Mouse (Mus musculus): ENCODE measurements around the gene 2310022B05Rik. TPM values are rescaled to one million over a fixed set of nuclear protein-coding genes. Genes with fewer than 3 reads are reported as not detected.

Gene 2310022B05Rik
- polyA plus RNA-seq, 1 experiment: 9.3 TPM

DNA sequence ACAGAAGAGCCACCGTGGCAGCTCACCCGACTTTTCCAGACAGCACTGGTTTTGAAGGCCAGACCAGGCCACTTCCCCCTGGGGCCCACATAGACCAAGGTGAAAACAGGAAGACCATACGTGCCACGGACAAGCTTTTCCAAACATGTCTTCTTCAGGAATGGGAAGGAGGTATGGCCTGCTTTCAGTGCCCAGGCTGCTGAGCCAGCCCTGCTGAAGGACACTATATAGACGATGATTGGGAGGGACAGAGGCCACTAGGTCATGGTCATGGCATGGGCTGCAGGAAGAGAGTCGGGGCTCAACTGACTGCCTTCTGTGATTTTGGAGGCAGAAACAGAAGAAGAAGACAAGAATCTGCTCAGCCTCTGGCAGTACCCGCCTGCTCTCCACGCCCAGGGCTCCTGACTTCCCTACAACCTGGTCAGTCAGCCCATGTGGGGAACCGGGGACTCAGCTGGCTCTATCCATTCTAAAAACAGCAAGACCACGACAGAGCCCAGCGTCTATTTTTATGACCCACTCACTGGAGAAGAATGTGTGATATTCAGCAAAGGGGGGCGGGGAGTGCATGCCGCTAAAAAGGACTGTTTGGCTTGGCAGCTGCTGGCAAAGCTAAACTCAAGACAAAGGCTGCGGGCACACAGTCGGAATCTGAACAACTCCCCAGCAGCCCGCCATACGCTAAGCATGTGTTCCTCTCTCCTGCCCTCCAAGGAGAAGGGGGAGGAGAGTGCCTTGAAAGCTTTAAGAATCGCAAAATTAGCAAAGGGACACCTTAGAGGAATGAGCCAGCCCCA lies 19.4 kb downstream of the 2310022B05Rik start:
- Histone ChIP-seq H3K27ac (ENCODE audit: insufficient read depth, low read depth, low read length) (no peak overlapping the region), H3K4me3 (ENCODE audit: insufficient read depth, low read length) (no peak overlapping the region), H3K4me1 (ENCODE audit: control insufficient read depth, insufficient read depth, low read length) (peaks cover 2% of the 10 kb centered on the region; the same call in 1 of the 2 replicates)
- no peak for TF ChIP-seq POLR2A (IDR thresholded peaks at IDR 0.05; ENCODE audit: borderline replicate concordance, low read depth, low read length)

DNA sequence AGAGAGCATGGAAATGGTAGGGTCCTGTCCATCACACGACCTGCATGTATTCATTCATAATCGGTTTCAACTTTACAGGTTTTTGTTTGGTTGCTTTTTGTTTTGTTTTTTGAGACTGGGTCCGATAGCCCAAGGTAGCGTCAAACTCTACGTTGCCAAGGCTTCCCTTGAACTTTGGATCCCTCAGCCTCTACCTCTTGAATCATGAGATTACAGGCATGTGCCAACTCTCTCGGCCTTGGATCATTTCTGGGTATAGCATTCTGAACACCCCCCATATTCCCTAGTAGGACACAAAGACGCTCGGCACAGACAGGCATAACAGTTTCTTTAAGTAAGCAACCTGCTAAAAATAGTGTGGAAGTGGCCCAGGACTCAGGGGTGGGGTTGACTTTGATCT lies 21.6 kb downstream of the 2310022B05Rik start:
- Histone ChIP-seq H3K4me1 (ENCODE audit: control insufficient read depth, insufficient read depth, low read length) (peaks cover 2% of the 10 kb centered on the region; the same call in 1 of the 2 replicates), H3K27ac (ENCODE audit: insufficient read depth, low read depth, low read length) (no peak overlapping the region), H3K4me3 (ENCODE audit: insufficient read depth, low read length) (no peak overlapping the region)
- TF ChIP-seq POLR2A (IDR thresholded peaks at IDR 0.05; ENCODE audit: borderline replicate concordance, low read depth, low read length) (no peak), CTCF (IDR thresholded peaks at IDR 0.05; ENCODE audit: low read depth, low read length) (no peak)

GRCm38 (mm10) chr8:124635247-124635502 lies 28.0 kb downstream of the 2310022B05Rik start:
- peaks cover 11% of the 10 kb centered on the region for H3K4me1 ChIP-seq (ENCODE audit: control insufficient read depth, insufficient read depth, low read length)
- no peak for TF ChIP-seq POLR2A (IDR thresholded peaks at IDR 0.05; ENCODE audit: borderline replicate concordance, low read depth, low read length)
- no peak overlapping the region for H3K27ac ChIP-seq (ENCODE audit: insufficient read depth, low read depth, low read length)
- no peak overlapping the region for H3K4me3 ChIP-seq (ENCODE audit: insufficient read depth, low read length)

- Histone ChIP-seq H3K4me3 (ENCODE audit: insufficient read depth, low read length) (no peak overlapping the region), H3K27ac (ENCODE audit: insufficient read depth, low read depth, low read length) (no peak overlapping the region), H3K4me1 (ENCODE audit: control insufficient read depth, insufficient read depth, low read length) (peaks cover 11% of the 10 kb centered on the region)
- TF ChIP-seq CTCF (IDR thresholded peaks at IDR 0.05; ENCODE audit: low read depth, low read length) (no peak), POLR2A (IDR thresholded peaks at IDR 0.05; ENCODE audit: borderline replicate concordance, low read depth, low read length) (no peak)
Measured at GRCm38 (mm10) chr8:124634411-124635246, 28.5 kb downstream of the 2310022B05Rik start.

DNA sequence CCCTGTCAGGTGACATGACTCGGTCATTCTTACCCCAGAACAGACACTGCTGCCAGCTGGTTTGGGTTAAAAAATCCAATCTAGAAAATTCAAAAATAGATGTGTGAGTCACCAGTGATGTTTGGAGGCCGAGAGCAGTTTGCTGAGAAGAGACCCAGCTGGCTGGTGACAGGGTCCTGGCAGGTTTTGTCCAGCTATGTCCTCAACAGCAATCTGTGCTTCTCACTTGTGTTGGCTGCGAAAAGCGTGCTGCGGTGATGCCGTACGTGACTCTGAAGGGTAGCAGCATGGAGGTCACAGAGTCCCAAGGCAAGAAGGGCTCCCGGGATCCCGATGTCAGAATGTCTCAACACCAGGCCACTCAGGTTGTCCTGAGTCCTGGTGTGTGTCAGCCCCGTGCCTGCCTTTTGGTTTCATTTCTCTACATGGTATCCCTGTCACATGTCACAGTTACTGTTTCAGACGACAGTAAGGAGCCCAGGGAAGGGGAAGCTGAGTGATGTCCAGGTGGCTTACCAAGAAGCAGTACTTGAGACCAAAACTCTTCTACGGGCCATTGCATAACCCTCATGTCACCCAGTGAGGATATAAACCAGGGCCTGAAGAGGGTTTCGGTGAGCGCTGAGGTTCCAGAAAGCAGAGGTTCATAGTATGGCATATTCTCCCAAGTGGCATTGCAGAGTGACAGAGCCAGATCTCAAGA lies 30.0 kb downstream of the 2310022B05Rik start:
- TF ChIP-seq POLR2A (IDR thresholded peaks at IDR 0.05; ENCODE audit: borderline replicate concordance, low read depth, low read length) (no peak), CTCF (IDR thresholded peaks at IDR 0.05; ENCODE audit: low read depth, low read length) (no peak)
- Histone ChIP-seq H3K4me3 (ENCODE audit: insufficient read depth, low read length) (no peak overlapping the region), H3K4me1 (ENCODE audit: control insufficient read depth, insufficient read depth, low read length) (peaks cover 11% of the 10 kb centered on the region), H3K27ac (ENCODE audit: insufficient read depth, low read depth, low read length) (0 out of 2 replicates have a peak overlapping the region, but pooled peaks have one; percentile 0)

DNA sequence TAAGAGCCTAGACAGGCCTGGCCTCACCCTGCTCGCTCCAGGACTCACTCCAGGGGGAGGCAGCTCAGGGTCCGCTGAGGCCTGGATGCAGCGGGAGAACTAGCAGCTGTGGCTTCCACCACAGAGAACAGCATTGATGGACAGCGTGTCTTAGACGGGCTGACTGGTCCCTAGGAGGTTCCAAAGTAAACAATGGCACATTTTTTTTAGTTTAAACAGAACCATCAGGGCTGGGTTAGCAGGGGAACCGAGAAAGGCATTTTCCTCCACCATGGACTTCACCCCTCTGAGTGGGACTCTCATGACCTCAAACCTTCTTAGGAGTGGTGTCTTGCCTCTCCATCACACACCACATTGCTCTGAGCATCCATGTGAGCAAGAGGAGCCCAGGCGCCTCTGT lies 31.2 kb downstream of the 2310022B05Rik start:
- no peak overlapping the region for H3K27ac ChIP-seq (ENCODE audit: insufficient read depth, low read depth, low read length)
- H3K4me1 ChIP-seq (ENCODE audit: control insufficient read depth, insufficient read depth, low read length): peaks cover 11% of the 10 kb centered on the region
- H3K4me3 ChIP-seq (ENCODE audit: insufficient read depth, low read length): no peak overlapping the region
- TF ChIP-seq CTCF (IDR thresholded peaks at IDR 0.05; ENCODE audit: low read depth, low read length) (no peak), POLR2A (IDR thresholded peaks at IDR 0.05; ENCODE audit: borderline replicate concordance, low read depth, low read length) (no peak)

GRCm38 (mm10) chr8:124630891-124631290 lies 32.3 kb downstream of the 2310022B05Rik start:
- no peak overlapping the region for H3K4me3 ChIP-seq (ENCODE audit: insufficient read depth, low read length)
- TF ChIP-seq CTCF (IDR thresholded peaks at IDR 0.05; ENCODE audit: low read depth, low read length): no peak
- no peak for TF ChIP-seq POLR2A (IDR thresholded peaks at IDR 0.05; ENCODE audit: borderline replicate concordance, low read depth, low read length)
- H3K27ac ChIP-seq (ENCODE audit: insufficient read depth, low read depth, low read length): no peak overlapping the region
- peaks cover 11% of the 10 kb centered on the region for H3K4me1 ChIP-seq (ENCODE audit: control insufficient read depth, insufficient read depth, low read length)

GRCm38 (mm10) chr8:124630489-124630888 lies 32.7 kb downstream of the 2310022B05Rik start:
- H3K27ac ChIP-seq (ENCODE audit: insufficient read depth, low read depth, low read length): no peak overlapping the region
- H3K4me1 ChIP-seq (ENCODE audit: control insufficient read depth, insufficient read depth, low read length): peaks cover 11% of the 10 kb centered on the region
- TF ChIP-seq POLR2A (IDR thresholded peaks at IDR 0.05; ENCODE audit: borderline replicate concordance, low read depth, low read length): no peak
- no peak for TF ChIP-seq CTCF (IDR thresholded peaks at IDR 0.05; ENCODE audit: low read depth, low read length)

DNA sequence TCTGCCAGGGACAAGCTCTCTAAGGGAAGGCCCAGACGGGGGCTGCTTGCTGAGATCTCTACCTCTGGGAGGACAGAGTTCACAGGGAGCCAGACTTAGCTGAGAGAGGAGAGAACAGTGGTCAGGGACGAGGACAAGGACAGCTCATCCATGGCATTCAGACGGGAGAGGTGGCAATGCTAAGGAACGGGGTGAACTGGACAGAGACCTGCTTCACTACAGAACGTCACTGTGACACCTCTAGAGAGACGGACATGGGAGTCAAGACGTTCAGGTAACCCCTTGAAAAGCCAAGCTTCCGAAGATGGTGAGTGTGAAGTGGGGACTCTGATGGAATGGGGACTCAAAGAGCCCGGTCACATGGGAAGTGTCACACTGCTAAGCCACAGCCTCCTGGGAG lies 36.9 kb downstream of the 2310022B05Rik start:
- no peaks in the 10 kb centered on the region for H3K4me1 ChIP-seq (ENCODE audit: control insufficient read depth, insufficient read depth, low read length)
- no peak overlapping the region for H3K27ac ChIP-seq (ENCODE audit: insufficient read depth, low read depth, low read length)
- no peak overlapping the region for H3K4me3 ChIP-seq (ENCODE audit: insufficient read depth, low read length)
- TF ChIP-seq CTCF (IDR thresholded peaks at IDR 0.05; ENCODE audit: low read depth, low read length) (no peak), POLR2A (IDR thresholded peaks at IDR 0.05; ENCODE audit: borderline replicate concordance, low read depth, low read length) (no peak)

More at GRCm38 (mm10) chr8:124630489-124630888, 32.7 kb downstream of the 2310022B05Rik start:
- H3K4me3 ChIP-seq (ENCODE audit: insufficient read depth, low read length): no peak overlapping the region
